Comparison of ENCODE assay signal across 12 mouse cellular contexts in genomic region chr10:27991057-27991365, GRCm38 (mm10).
DNase-seq lines count a peak whose midpoint lies in the region; ATAC-seq lines count a peak whose summit lies in the region.
"Had no signal": no experiment of that assay in that cellular context is flagged by ENCODE, and none has a peak within 500 bp of the region (broad histone marks: within the 10 kb centered on the region; RNA-seq: fewer than 3 reads in every experiment).

No protein-coding gene starts in this region.

- H3K4me1 ChIP-seq in hindbrain, embryonic 16.5 days (ENCODE audit: control insufficient read depth, insufficient read depth, low read depth, low read length), result peaks cover 4% of the 10 kb centered on the region
- H3K4me1 ChIP-seq in hindbrain, embryonic 13.5 days (replicated peaks), result peaks cover 7% of the 10 kb centered on the region; the same call in 1 of the 2 replicates
- H3K4me1 ChIP-seq in midbrain, embryonic 14.5 days (ENCODE audit: control insufficient read depth, insufficient read depth, low read length), result no peaks in the 10 kb centered on the region
- H3K4me1 ChIP-seq: intestine, embryonic 15.5 days; stomach, embryonic 15.5 days had no signal

- no peak overlapping the region for H3K9ac ChIP-seq in hindbrain, embryonic 16.5 days (ENCODE audit: low read depth, low read length)
- no peak overlapping the region for H3K9ac ChIP-seq in hindbrain, embryonic 13.5 days
- H3K9ac ChIP-seq in midbrain, embryonic 14.5 days (replicated peaks; ENCODE audit: low read length), result no peak overlapping the region
- H3K9ac ChIP-seq: intestine, embryonic 15.5 days; stomach, embryonic 15.5 days had no signal

- no peak overlapping the region for H3K4me2 ChIP-seq in hindbrain, embryonic 16.5 days (ENCODE audit: low read length)
- no peak overlapping the region for H3K4me2 ChIP-seq in hindbrain, embryonic 13.5 days
- no peak overlapping the region for H3K4me2 ChIP-seq in midbrain, embryonic 14.5 days (ENCODE audit: low read length)
- H3K4me2 ChIP-seq: intestine, embryonic 15.5 days; stomach, embryonic 15.5 days had no signal

- WGBS in hindbrain, embryonic 16.5 days, result 34% methylated on average over 3 of the region's 3 CpGs
- 22% methylated on average over 3 of the region's 3 CpGs for WGBS in hindbrain, embryonic 13.5 days
- WGBS in midbrain, embryonic 14.5 days, result 26% methylated on average over 3 of the region's 3 CpGs

- no peaks in the 10 kb centered on the region for H3K36me3 ChIP-seq in hindbrain, embryonic 16.5 days (ENCODE audit: control insufficient read depth, insufficient read depth, low read length)
- no peaks in the 10 kb centered on the region for H3K36me3 ChIP-seq in hindbrain, embryonic 13.5 days
- no peaks in the 10 kb centered on the region for H3K36me3 ChIP-seq in midbrain, embryonic 14.5 days (ENCODE audit: control insufficient read depth, insufficient read depth, low read length)
- H3K36me3 ChIP-seq: embryonic facial prominence, embryonic 10.5 days; intestine, embryonic 15.5 days; stomach, embryonic 15.5 days had no signal

- peak; percentile 63; the same call in 1 of the 2 replicates for ATAC-seq in hindbrain, embryonic 16.5 days
- ATAC-seq in hindbrain, embryonic 13.5 days (ENCODE audit: low FRiP score), result no peak
- ATAC-seq in midbrain, embryonic 14.5 days (ENCODE audit: low FRiP score, low TSS enrichment), result no peak
- ATAC-seq: intestine, embryonic 15.5 days had no signal

- no peak overlapping the region for H3K4me3 ChIP-seq in hindbrain, embryonic 16.5 days (ENCODE audit: low read length)
- H3K4me3 ChIP-seq in hindbrain, embryonic 13.5 days, result no peak overlapping the region
- H3K4me3 ChIP-seq in midbrain, embryonic 14.5 days (replicated peaks; ENCODE audit: low read depth, low read length), result no peak overlapping the region
- H3K4me3 ChIP-seq: embryonic facial prominence, embryonic 10.5 days; intestine, embryonic 15.5 days; stomach, embryonic 15.5 days had no signal

- H3K27ac ChIP-seq in hindbrain, embryonic 16.5 days (ENCODE audit: low read depth, low read length), result no peak overlapping the region
- H3K27ac ChIP-seq in hindbrain, embryonic 13.5 days, result no peak overlapping the region
- no peak overlapping the region for H3K27ac ChIP-seq in midbrain, embryonic 14.5 days (replicated peaks; ENCODE audit: low read depth, low read length)
- H3K27ac ChIP-seq: embryonic facial prominence, embryonic 10.5 days; intestine, embryonic 15.5 days; stomach, embryonic 15.5 days had no signal

- H3K27me3 ChIP-seq in hindbrain, embryonic 16.5 days (replicated peaks; ENCODE audit: control insufficient read depth, insufficient read depth, low read length), result no peaks in the 10 kb centered on the region
- H3K27me3 ChIP-seq in hindbrain, embryonic 13.5 days, result no peaks in the 10 kb centered on the region
- no peaks in the 10 kb centered on the region for H3K27me3 ChIP-seq in midbrain, embryonic 14.5 days (ENCODE audit: control insufficient read depth, insufficient read depth, low read length)
- H3K27me3 ChIP-seq: intestine, embryonic 15.5 days; stomach, embryonic 15.5 days had no signal

- H3K9me3 ChIP-seq in hindbrain, embryonic 16.5 days (ENCODE audit: control insufficient read depth, low read length), result no peaks in the 10 kb centered on the region
- H3K9me3 ChIP-seq in hindbrain, embryonic 13.5 days, result no peaks in the 10 kb centered on the region
- H3K9me3 ChIP-seq in midbrain, embryonic 14.5 days (ENCODE audit: control insufficient read depth, low read length), result no peaks in the 10 kb centered on the region
- H3K9me3 ChIP-seq: embryonic facial prominence, embryonic 10.5 days; intestine, embryonic 15.5 days; stomach, embryonic 15.5 days had no signal

- DNase-seq in ES-CJ7 (ENCODE audit: low read depth, low spot score), result peak; percentile 77
- peak; percentile 28 for DNase-seq in brain, adult 2 months (ENCODE audit: low read depth, low spot score)
- peak; percentile 16 for DNase-seq in midbrain, embryonic 14.5 days
- DNase-seq in kidney, adult 18-20 months, result no peak
- no peak for DNase-seq in thymus, postnatal 10 days (ENCODE audit: low spot score in 2 of 2)
- DNase-seq: cerebellum, adult 2 months; gastrocnemius, postnatal 25 days had no signal

Comparison
In these comparisons a context has a peak if more than half of its experiments do, and no peak if none do; other contexts are left out.
1. DNase-seq: peak in ES-CJ7 (single experiment), brain, adult 2 months (single experiment) and midbrain, embryonic 14.5 days (single experiment); none in kidney, adult 18-20 months (single experiment) and thymus, postnatal 10 days (0 of 2).